Mouse (Mus musculus) layer of hippocampus, postnatal 10 days (tissue): ENCODE results near the gene Disc1. TPM values are rescaled to one million over a fixed set of nuclear protein-coding genes. Genes with fewer than 3 reads are reported as not detected.

Source experiments
- DNase-seq, 2 experiments: peaks; one replicate each; pipeline ENCODE4 v3.0.0; 2021; ENCODE audit warnings: low spot score in 2 of 2
- total RNA-seq, 2 experiments: library from RNA; stranded (reverse); gene quantifications; 2 replicates each; pipeline ENCODE4 v1.2.3; 2021

Gene Disc1
- total RNA-seq, 2 experiments from 2014 or later = 4.7 to 5.2 TPM

DNA sequence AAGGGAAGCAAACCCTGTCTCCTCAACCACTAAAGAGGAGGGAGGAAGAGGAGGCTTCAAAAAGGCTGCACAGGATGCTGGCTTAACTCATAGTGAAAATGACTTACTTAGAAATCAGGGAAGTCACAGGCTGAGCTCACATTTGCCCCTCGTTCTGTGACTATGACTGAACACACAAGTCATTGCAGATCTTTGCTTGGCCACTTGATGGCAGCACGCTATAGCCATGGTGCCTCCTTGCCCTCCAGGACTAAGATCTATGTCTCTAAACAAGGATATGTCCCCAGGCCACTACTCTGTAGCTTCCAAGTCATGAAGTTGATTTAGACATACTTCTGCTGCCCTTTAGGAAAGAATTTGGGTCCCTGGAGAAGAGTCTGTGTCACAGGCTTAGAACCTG, 62.6 kb downstream of the Disc1 start:
- peak; percentile 65 to 72 for DNase-seq

DNA sequence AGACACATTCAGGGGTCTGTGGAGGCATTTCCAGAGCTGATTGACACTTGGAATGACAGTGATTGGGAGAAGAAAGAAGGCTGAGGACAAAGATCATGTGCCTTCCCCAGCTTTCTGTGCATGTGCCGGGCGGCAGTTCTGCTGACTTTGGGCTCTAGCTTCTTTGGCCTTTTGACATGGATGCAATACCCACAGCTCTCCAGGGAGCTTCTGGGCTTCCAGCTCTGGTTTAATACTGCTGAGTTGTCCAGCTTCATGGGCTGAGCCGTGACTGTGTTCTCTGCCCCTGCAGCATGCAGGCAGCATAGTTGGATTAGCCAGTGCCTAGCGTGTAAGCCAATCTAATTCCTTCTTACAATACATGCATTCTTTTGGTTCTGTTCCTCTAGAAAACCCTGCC, 72.5 kb downstream of the Disc1 start:
- DNase-seq = no peak

DNA sequence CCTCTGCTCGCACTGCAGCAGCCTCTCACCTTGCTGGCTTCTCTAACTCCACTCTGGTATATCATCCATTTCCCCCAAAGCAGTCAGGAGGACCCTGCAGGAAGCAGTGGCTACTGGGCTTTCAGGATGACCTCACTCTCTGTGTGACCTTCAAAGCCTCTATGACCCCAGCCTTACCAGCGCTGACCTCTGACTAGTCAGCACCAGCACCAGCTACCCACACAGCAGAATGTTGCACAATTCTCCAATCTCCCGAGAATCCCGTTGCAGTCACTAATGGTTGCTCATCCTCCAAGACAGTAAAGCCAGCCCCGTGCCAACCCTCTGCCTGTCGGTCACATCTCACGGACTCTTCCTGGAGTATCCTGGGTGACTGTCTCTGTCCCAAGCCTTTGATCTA, 73.6 kb downstream of the Disc1 start:
- no peak for DNase-seq

DNA sequence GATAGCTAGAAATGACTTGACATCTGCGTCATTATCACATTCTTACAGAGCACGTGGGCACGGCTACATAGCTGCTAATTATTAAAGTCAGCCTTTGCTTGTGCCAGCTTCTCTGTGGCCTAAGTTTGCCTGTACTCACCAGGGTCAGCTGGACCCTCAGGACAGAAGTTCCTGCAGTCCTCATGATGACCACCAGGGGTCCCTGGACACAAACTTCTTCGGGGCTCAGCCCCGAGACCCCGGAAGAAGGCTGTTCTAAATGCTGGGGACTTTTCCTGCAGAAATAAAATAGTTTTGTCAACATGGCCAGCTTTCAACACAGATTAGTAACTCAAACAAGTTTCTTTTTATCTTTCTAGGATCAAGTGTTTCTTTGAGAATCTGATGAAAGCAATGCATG, 74.3 kb downstream of the Disc1 start:
- DNase-seq = peak; percentile 50 to 61

DNA sequence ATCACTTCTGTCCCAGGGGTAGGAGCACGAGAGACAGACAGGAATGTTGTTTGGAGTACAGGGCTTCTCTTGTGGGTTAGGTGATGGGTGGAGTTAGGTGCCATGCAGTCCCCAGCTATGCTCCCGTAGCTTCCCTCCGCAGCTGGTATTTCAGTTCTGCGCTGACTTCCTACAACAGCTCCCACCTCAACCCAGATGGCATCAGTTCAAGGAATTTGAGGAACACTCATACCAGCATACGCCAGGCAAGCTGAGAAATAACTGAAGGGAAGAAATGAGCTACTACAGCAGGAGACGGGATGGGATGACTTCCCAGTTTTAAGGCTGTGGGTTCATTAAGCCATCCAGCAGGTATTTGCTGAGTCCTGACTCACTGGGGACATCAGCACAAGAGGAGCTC, 76.8 kb downstream of the Disc1 start:
- DNase-seq = no peak

DNA sequence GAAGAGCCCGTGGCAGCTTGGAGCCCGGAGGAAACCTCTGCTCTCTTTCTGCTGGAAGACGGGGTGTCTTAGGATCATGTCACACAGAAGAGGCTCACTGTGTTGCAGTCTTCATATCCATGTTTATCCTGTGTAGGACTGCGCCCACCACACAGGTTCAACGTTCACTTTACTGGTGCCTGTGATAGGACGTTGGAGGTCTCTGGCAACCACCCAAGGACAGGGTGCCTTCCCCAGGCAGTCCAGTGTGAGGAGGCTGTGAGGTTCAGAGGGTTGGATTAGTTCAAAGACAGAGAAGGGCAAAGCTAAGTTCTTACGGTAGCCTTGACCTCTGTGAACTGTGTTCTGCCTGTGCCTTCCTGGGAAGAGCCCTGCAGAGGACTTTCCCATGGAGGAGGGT, 77.3 kb downstream of the Disc1 start:
- no peak for DNase-seq

DNA sequence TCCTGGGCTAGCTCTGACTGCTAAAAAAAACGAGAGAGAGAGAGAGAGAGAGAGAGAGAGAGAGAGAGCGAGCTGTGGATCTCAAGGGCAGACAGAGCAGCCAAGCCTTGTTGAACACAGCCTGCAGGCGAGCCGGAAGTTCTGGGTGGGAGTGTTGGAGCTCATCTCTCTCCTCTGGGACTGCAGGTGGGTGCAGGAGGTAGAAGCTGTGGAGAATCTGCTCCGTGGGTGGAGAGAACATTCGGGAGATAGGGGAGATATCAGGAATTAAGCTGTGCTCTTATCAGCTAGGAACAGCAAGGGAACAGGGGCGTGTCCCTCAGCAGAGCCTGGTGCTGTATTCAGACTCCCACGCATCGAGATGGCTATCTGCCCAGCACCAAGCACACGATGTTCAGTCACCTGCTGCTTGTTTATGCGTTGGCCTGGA, 79.7 kb downstream of the Disc1 start:
- peak; percentile 64 to 72 for DNase-seq

DNA sequence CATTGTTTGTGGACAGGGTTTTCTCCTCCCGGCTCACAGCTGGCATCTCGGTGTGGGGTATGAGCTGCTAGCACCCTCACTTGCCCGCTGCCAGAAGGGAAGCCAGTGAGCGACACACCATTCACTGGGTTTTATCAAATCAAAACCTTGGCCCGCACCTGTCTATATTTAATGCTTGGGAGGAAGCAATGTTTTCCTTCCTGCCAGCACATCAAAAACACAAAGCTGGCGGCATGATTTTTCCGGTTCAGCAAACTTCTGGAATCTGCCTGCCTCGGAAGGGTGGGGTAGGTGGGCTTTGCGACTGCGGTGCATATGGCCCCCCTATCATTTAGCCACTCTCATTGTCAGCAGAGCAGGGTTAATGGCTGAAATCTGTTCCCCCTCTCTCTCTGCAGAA, 80.9 kb downstream of the Disc1 start:
- DNase-seq = no peak

DNA sequence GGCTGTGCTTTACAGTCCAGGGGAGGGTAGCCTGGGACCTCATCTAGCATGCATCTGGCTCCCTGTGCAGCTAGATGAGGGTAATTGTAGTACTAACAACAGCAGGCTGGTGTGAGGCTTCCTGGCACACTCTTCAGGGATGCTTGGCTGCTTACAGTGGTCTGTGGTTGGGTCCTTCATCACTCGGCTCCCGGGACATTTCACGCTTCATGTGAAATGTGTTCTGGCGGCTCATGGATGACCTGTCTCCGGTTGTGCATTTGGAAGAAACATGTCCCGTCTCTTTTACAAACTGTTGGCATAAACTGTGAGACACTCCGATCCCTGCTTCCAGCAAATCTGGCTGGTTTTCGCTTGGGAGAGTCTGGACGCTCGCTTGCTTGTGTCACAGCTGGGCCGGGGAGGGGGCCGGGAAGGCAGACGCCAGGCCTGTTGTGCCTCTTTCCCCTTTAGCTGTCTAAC, 85.7 kb downstream of the Disc1 start:
- peak; percentile 26 to 34 for DNase-seq

DNA sequence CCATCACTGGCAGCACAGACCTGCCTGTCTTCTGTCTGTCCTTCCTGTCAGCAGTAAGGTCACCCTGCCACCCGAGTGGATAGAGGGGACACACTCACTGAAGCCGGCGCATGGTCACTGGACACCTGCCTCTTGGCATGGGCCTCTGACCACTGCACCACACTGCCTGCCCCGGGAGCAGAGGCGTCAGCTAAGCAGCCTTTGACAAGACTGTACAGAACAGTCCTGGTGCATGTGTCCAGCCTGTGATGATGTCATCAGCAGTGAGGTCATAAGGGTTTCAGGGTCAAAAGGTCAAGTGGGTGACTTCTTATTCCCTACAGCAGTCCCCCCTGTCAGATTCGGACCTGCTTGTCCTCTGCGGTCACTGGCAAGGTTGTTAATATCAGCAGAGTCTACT, 87.0 kb downstream of the Disc1 start:
- DNase-seq = no peak

DNA sequence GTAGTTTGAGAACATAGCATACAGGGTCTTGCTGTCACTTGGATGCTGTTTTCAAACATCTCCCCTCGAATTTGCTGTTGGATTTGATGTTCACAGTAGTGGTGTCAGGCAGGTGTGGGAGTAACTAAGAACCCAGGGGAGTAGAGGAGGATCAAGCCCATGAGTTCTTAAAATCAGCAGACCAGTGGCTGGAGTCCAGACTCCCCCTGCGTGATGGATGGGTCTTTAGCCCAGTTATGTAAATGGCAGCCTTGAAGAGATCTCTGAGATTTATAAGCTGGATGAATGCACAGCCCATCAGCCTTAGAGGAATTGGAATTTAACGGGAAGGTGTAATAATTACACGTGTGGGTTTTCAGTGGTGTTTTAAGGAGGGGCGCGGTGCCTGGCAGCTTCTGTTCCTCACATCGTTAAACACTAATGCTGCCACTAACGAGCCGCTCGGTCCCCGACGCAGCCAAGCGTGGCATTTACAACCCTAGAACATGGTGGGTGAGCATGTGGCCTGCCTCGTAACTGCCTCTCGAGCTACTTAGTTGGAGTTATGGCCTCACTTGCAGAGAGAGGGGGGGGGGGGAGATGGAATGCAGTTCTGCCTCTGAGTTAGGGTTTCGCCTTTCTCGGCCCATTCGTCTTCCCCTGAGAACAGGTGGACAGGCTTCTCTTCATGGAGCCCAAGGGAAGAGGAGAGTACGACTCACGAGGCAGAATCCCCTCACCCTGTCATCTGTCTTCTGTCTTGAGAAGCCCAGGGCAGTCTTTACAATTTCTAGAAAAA, 103.1 kb downstream of the Disc1 start:
- no peak for DNase-seq

DNA sequence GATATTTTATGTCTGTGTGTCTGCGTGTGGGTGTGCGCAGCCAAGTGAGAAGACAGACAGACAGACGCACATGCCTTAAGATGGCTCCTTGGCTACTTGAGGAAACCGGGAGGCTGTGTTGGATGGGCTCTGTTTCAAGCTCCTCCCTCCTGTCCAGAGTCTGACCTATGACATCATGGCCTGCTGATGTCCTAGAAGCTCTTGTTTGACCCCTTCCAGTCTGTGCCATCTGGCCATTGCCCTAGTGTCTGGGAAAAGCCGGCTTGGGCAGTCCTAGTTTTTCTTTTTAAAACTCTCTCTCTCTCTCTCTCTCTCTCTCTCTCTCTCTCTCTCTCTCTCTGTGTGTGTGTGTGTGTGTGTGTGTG, 103.6 kb downstream of the Disc1 start:
- DNase-seq = no peak

DNA sequence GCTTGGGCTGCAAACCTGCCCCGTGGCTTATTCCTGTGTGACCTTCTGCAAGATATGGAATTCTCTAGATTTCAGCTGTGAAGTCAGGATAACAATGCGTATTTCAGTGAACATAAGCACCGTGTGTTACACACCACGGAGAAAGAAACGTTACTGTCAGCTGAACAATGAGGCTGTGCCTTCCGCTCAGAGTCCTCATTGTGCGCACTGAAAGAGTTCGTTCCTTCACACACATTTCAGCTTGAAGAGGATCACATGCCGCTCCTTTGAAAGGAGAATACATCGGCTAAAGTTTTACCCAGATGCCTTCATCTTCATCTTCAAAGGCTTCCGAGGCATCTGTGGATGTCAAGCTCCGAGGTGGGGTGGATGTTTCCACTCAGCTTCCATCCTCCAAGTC, 105.4 kb downstream of the Disc1 start:
- no peak for DNase-seq

DNA sequence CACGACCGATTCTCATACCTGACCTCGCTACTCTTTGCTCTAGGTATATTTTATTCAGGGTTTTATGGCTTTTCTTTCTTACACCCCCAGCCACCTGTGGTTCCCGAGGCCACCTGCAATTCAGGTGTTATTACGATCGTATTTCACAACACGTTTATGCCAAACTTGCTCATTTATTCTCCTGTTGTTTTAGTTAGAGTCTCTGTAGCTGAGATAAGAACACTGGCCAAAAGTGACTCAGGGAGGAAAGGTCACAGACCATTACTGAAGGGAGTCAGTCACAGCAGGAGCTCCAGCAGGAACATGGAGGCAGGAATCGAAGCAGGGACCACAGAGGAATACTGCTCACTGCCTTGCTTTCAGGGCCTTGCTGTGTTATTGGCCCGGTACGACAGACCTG, 109.5 kb downstream of the Disc1 start:
- no peak for DNase-seq

DNA sequence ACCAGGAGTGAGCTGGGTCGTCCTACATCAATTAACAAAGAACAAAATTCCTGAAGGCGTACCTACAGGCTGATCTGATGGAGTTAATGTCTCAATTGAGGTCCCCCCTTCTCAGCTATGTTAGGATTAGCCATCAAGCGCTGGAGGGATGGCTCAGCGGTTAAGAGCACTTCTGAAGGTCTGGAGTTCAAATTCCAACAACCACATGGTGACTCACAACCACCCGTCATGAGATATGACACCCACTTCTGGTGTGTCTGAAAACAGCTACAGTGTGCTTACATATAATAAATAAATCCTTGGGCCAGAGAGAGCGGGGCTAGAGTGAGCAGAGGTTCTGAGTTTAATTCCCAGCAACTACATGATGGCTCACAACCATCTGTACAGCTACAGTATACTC, 109.9 kb downstream of the Disc1 start:
- no peak for DNase-seq

DNA sequence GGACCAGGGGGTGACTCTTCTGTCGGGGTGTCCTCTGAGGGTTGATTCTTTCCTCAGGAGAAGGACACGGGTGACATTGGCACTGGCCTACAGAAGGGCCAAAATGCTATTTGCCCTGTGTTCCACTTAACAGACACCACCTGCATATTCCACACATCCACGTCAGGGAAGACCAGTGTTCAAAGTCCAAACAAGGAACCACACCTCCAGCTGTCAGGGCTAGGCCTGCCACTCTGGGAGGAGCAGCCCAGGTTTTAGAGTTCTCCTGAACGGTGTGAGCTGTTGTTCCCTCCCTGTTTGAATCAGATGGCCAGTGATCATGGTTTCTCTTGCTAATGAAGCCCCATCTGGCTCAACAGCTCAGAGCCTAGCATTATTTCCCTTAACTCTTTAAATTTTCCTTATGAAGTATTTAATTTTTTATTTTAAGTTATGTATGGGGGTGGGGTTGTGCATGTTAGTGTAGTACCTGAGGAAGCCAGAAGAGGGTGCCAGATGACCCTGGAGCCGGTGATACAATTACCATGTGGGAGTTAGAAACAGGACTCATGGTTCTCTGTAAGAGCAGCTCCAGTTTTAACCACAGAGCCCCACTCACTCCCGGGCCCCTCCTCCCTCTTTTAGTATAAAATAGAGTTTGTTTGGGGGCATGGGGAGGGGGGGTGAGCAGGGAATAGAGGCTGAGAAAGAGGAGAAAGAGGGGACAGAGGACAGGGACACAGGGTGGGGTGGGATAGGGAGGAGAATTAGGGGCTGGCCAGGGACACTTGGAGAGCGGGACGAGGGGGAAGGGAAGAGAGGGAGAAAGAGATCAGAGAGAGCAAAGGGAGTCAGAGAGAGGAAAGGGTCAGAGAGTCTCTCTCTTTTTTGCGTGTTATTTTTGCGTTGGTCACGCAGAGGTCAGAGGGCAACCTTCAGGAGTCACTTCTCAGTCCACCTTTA, 111.8 kb downstream of the Disc1 start:
- DNase-seq = peak; percentile 64

DNA sequence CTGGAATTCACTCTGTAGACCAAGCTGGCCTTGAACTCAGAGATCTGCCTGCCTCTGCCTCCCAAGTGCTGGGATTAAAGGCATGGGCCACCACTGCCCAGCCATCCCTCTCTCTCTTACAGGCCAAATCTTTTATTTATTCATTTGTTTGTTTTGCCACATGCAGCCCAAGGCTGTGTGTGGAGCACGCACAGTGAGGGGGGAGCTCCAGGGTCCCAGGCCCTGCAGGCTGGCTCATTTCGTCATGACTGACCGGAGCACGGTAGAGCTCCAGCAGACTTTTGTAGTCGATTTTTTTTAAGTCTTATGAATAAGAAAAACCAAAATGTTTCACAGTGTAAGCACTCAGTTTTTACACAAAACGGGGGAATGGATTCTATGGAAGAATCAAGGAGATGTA, 112.5 kb downstream of the Disc1 start:
- DNase-seq = no peak

DNA sequence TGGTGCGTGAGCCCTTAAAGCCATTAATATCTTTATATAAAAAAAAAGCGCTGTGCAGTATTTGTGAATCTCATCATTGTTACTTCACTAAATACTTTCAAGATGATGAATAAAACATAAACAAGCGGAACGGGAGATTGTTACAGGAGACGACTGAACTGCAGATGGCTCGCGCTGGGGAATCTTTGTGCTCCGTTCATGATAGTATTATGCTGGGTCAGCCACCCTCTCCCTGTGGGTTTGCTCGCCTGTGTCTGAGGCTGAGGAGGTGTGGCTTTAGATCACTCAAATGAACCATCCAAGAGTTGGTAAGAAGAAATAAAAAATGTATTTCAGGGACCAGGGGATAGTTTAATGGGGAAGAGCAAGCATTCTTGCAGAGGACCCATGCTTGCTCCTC, 113.0 kb downstream of the Disc1 start:
- DNase-seq = no peak

DNA sequence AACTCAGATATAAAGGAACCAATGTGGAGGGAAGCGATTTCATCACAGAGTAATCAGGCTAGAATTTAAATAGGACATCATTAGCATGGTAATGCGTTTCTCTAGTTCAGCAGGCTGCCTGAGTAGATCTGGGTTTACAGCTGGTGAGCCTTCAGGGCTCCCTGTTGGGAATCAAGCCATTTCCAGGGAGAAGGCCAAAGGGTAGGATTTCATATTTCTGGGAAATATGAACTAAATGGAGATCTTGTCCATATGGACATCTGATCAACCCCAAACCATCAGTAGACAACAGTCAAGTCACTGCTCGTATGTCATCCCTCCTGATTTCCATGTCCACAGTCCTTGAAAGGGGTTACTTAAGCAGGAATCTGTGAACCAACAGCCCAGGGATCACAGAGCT, 115.6 kb downstream of the Disc1 start:
- no peak for DNase-seq

DNA sequence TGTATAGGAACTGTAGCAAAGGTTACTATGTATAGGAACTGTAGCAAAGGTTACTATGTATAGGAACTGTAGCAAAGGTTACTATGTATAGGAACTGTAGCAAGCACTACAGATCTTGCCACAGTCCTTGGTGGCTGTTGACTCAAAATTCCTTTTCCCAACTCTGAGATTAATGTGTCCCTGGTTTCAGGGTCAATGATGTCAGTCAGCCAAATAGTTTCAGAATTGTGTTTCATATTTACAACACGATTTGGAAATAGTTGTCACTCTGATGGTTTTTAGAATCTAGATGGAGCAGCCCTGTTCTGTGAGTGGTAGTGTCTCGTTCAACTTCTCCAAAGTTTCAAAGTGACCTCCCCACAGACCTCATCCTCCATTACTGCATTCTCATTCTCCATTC, 117.5 kb downstream of the Disc1 start:
- no peak for DNase-seq

DNA sequence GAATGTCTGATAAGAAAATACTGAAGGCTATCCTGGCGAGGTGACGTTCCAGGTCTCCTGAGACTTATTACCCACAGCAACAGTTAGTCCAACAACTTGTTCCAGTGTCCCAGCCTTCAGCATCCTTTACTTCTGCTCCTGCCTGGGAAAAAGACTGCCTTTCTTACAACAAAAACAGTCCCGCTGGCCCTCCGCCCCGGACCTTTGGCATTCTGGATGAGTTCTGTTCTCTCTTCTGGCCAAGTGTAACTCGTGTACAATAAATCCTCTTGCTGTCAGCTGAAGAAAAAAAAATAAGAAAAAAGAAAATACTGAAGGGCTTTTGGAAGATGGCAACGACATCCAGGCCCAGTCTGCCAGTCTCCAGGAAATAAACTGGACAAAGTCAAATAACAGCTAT, 120.2 kb downstream of the Disc1 start:
- DNase-seq = peak; percentile 48 to 50

DNA sequence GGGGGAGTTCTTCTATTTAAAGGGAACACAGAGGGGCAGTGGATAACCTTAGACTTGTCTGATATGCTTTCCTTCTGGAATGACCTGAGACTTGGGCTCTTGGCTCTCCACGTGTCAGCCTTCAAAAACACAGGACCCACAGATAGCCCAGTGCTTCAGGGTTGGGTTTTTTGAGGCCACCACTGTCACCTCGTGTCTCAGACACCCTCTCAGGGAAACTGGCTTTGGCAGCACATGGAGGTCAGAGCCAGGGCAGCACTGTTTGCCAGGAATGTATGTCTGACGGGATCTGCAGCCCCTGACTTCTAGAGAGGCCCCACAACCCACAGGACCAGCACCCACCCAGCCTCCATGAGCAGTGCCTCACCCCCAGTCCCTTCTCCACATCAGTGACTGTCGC, 120.9 kb downstream of the Disc1 start:
- no peak for DNase-seq
